Mouse (Mus musculus) left cerebral cortex, adult 8-10 months (tissue): ENCODE data around the gene Pold2. TPM values are rescaled to one million over a fixed set of nuclear protein-coding genes. Genes with fewer than 3 reads are reported as not detected.

Experiments used
- DNase-seq, 2 experiments: peaks; one replicate each; pipeline ENCODE4 v3.0.0; 2022; ENCODE audit warnings: low spot score in 2 of 2
- total RNA-seq, 4 experiments: library from RNA; stranded (reverse); gene quantifications; 2 replicates each; pipeline ENCODE4 v1.2.4; 2022

Gene Pold2
- total RNA-seq, 4 experiments from 2014 or later: 22.1 to 26.9 (median 23.4) TPM

GRCm38 (mm10) chr11:5827931-5828330, 50.2 kb downstream of the Pold2 start:
- DNase-seq: no peak

GRCm38 (mm10) chr11:5825432-5825831, 52.7 kb downstream of the Pold2 start:
- DNase-seq: no peak

Other genes with a start within 250 kb of the Pold2 start
- 10 to 100 TPM; 58.0 to 65.8 (median 61.4) TPM for gene Mrps24, start 162.6 kb downstream of the Pold2 start, total RNA-seq
- gene Urgcp, start 115.9 kb downstream of the Pold2 start, total RNA-seq: 10 to 100 TPM; 71.7 to 74.7 (median 73.3) TPM
- gene Dbnl, start 89.8 kb downstream of the Pold2 start, total RNA-seq: 10 to 100 TPM; 59.1 to 73.2 (median 66.7) TPM
- 10 to 100 TPM in 3 of 4 experiments, 1 to 10 TPM in 1; 8.3 to 11.8 (median 10.7) TPM for gene Pgam2, start 74.6 kb downstream of the Pold2 start, total RNA-seq
- 10 to 100 TPM in 3 of 4 experiments, 1 to 10 TPM in 1; 9.8 to 14.5 (median 13.4) TPM for gene Polm, start 40.3 kb downstream of the Pold2 start, total RNA-seq
- gene Aebp1, start 16.3 kb downstream of the Pold2 start, total RNA-seq: 10 to 100 TPM; 22.3 to 25.7 (median 24.6) TPM
- gene Myl7, start 20.5 kb upstream of the Pold2 start, total RNA-seq: not detected
- 1 to 10 TPM in 3 of 4 experiments, under 1 TPM in 1; 0.81 to 2.3 (median 1.2) TPM for gene Gck, start 71.8 kb upstream of the Pold2 start, total RNA-seq
- 10 to 100 TPM; 77.3 to 84.9 (median 82.7) TPM for gene Ykt6, start 77.4 kb upstream of the Pold2 start, total RNA-seq
- gene Camk2b, start 188.1 kb upstream of the Pold2 start, total RNA-seq: 100 to 1,000 TPM; 652 to 710 (median 699) TPM